Mouse (Mus musculus) heart, embryonic 10.5 days (tissue): Measurements from ENCODE around the gene Bcl2l13. TPM values are rescaled to one million over a fixed set of nuclear protein-coding genes. Genes with fewer than 3 reads are reported as not detected.

Experiments used
- DNase-seq: peaks from one replicate; pipeline ENCODE4 v3.0.0-alpha.2; 2017; ENCODE audit warnings: low spot score
- H3K27ac ChIP-seq: fragments of 300-500 bp; sonication (generic); 2 replicates; pipeline ENCODE4 v1.5.1; 2016; ENCODE audit warnings: mild to moderate bottlenecking
- H3K27me3 ChIP-seq: fragments of 300-500 bp; sonication (generic); 2 replicates; pipeline ENCODE4 v1.6.1; 2016; ENCODE audit warnings: mild to moderate bottlenecking; ENCODE audit not compliant: poor library complexity, insufficient read depth, severe bottlenecking
- H3K36me3 ChIP-seq: fragments of 300-500 bp; sonication (generic); 2 replicates; pipeline ENCODE4 v1.6.1; 2016; ENCODE audit warnings: mild to moderate bottlenecking, moderate library complexity
- H3K4me1 ChIP-seq: fragments of 300-500 bp; sonication (generic); 2 replicates; pipeline ENCODE4 v1.6.1; 2016; ENCODE audit warnings: mild to moderate bottlenecking
- H3K4me3 ChIP-seq: fragments of 300-500 bp; sonication (generic); 2 replicates; pipeline ENCODE4 v1.5.1; 2016; ENCODE audit warnings: mild to moderate bottlenecking, moderate library complexity
- H3K9me3 ChIP-seq: fragments of 300-500 bp; sonication (generic); 2 replicates; pipeline ENCODE4 v1.6.1; 2016; ENCODE audit warnings: mild to moderate bottlenecking, moderate library complexity
- WGBS: fragments of 180-500 bp; shearing (Covaris S2); methylation state at CpG from one replicate; pipeline ENCODE4 v1.1.7; 2016; 5-methylcytosine and 5-hydroxymethylcytosine counted together
- polyA plus RNA-seq: library from polyadenylated mRNA; unstranded; fragments of >200 nt; fragmentation: Nextera tagmentation; extraction: Ambion mirVana; gene quantifications from 2 replicates; pipeline ENCODE4 v1.2.1, GENCODE M21; 2016

The Bcl2l13 gene
- polyA plus RNA-seq, 1 experiment from 2014 or later: 30.9 TPM

DNA sequence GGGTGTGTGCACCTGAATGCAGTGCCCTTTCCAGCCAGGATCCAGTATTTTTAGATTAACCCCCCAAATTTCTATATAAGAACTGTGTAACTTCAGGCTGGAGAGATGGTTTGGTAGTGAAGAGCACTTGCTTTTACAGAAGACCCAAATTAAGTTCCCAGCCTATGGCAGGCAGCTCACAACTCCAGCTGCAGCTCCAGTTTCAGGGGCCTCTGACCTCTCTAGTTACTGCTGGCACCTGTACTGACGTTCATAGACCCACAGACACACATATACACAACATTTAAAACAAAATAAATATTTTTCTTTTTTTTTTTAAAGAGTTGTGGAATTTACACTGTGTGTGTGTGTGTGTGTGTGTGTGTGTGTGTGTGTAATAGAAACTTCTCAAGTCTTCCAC lies 93.4 kb downstream of the Bcl2l13 start:
- Histone ChIP-seq H3K4me3 (no peak overlapping the region), H3K27me3 (no peaks in the 10 kb centered on the region), H3K36me3 (peaks cover 36% of the 10 kb centered on the region), H3K4me1 (peaks cover 9% of the 10 kb centered on the region), H3K27ac (no peak overlapping the region), H3K9me3 (no peaks in the 10 kb centered on the region)
- 71% methylated on average over 1 of the region's 1 CpGs for WGBS
- no peak for DNase-seq

- Histone ChIP-seq H3K4me1 (peaks cover 11% of the 10 kb centered on the region), H3K36me3 (peaks cover 48% of the 10 kb centered on the region), H3K9me3 (no peaks in the 10 kb centered on the region), H3K27me3 (no peaks in the 10 kb centered on the region), H3K4me3 (no peak overlapping the region), H3K27ac (no peak overlapping the region)
- no peak for DNase-seq
- 78% methylated on average over 6 of the region's 6 CpGs for WGBS
Measured at GRCm38 (mm10) chr6:120930450-120931306, 94.7 kb downstream of the Bcl2l13 start.

DNA sequence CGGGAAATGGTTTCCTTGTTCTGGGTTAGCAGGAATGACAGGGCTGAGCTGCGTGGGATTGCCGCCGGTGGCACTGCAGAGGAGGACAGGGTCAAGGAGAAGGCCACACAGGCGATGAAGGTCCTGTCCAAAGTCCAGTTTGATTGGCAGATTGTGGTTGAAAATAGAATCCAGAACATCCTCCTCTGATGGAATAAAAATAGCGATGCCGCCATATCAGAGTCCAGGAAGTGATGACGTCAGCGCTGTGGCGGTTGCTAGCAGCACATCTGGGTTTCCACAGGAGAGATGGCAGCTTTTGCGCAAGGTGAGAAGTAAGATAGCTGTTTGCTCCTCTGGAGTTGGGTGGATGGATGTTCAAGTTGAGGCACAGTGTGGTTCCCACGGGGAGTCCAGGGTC lies 96.6 kb downstream of the Bcl2l13 start:
- Histone ChIP-seq H3K4me1 (peaks cover 15% of the 10 kb centered on the region), H3K9me3 (no peaks in the 10 kb centered on the region), H3K36me3 (peaks cover 55% of the 10 kb centered on the region), H3K4me3 (no peak overlapping the region), H3K27me3 (no peaks in the 10 kb centered on the region), H3K27ac (0 out of 2 replicates have a peak overlapping the region, but pooled peaks have one; percentile 2)
- WGBS: 70% methylated on average over 12 of the region's 12 CpGs
- no peak for DNase-seq

DNA sequence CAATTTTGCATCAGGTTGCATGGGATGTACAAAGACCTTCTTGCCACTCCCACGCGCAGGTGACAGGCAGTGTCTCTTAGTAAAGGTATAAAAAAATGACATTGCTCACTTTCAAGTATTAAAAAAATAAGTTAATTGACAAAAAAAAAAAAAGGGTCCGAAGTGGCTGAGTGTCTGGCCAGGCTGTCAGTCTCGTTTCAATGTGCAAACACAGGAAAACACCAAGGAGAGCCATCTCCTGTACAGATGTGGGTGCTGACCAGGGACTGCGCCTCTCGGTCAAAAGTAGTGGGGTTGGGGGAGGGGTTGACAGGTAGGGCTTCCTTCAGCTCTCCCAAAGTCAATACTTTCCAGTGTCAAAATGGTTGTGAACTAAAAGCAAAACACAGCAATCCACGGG lies 97.7 kb downstream of the Bcl2l13 start:
- Histone ChIP-seq H3K36me3 (peaks cover 55% of the 10 kb centered on the region), H3K4me3 (no peak overlapping the region), H3K27ac (no peak overlapping the region), H3K9me3 (no peaks in the 10 kb centered on the region), H3K4me1 (peaks cover 19% of the 10 kb centered on the region), H3K27me3 (no peaks in the 10 kb centered on the region)
- no peak for DNase-seq
- WGBS: 88% methylated on average over 7 of the region's 7 CpGs

GRCm38 (mm10) chr6:120934176-120934575 lies 98.2 kb downstream of the Bcl2l13 start:
- no peak overlapping the region for H3K4me3 ChIP-seq
- no peaks in the 10 kb centered on the region for H3K9me3 ChIP-seq
- H3K27ac ChIP-seq: no peak overlapping the region
- no peaks in the 10 kb centered on the region for H3K27me3 ChIP-seq
- 66% methylated on average over 4 of the region's 4 CpGs for WGBS
- DNase-seq: no peak
- H3K36me3 ChIP-seq: peaks cover 55% of the 10 kb centered on the region
- peaks cover 19% of the 10 kb centered on the region for H3K4me1 ChIP-seq

- Histone ChIP-seq H3K27me3 (no peaks in the 10 kb centered on the region), H3K36me3 (peaks cover 46% of the 10 kb centered on the region), H3K4me3 (no peak overlapping the region), H3K27ac (no peak overlapping the region), H3K4me1 (peaks cover 19% of the 10 kb centered on the region), H3K9me3 (no peaks in the 10 kb centered on the region)
- 73% methylated on average over 16 of the region's 16 CpGs for WGBS
- DNase-seq: no peak
Measured at GRCm38 (mm10) chr6:120937104-120937617, 101.1 kb downstream of the Bcl2l13 start.

- no peak overlapping the region for H3K4me3 ChIP-seq
- H3K36me3 ChIP-seq: peaks cover 37% of the 10 kb centered on the region
- no peak overlapping the region for H3K27ac ChIP-seq
- H3K27me3 ChIP-seq: no peaks in the 10 kb centered on the region
- no peak for DNase-seq
- H3K4me1 ChIP-seq: peaks cover 11% of the 10 kb centered on the region
- WGBS: 79% methylated on average over 11 of the region's 11 CpGs
- no peaks in the 10 kb centered on the region for H3K9me3 ChIP-seq
Measured at GRCm38 (mm10) chr6:120937999-120938608, 102.1 kb downstream of the Bcl2l13 start.

GRCm38 (mm10) chr6:120938763-120939450 lies 102.9 kb downstream of the Bcl2l13 start:
- Histone ChIP-seq H3K9me3 (no peaks in the 10 kb centered on the region), H3K27ac (no peak overlapping the region)

GRCm38 (mm10) chr6:120939783-120940182 lies 103.8 kb downstream of the Bcl2l13 start:
- WGBS: 78% methylated on average over 3 of the region's 3 CpGs

More at GRCm38 (mm10) chr6:120938763-120939450, 102.9 kb downstream of the Bcl2l13 start:
- H3K36me3 ChIP-seq: peaks cover 30% of the 10 kb centered on the region
- no peak overlapping the region for H3K4me3 ChIP-seq
- no peak for DNase-seq
- H3K4me1 ChIP-seq: peaks cover 11% of the 10 kb centered on the region
- H3K27me3 ChIP-seq: no peaks in the 10 kb centered on the region
- WGBS: 87% methylated on average over 12 of the region's 12 CpGs

GRCm38 (mm10) chr6:120940446-120941083 lies 104.6 kb downstream of the Bcl2l13 start:
- Histone ChIP-seq H3K4me3 (no peak overlapping the region), H3K27ac (no peak overlapping the region), H3K27me3 (no peaks in the 10 kb centered on the region), H3K9me3 (no peaks in the 10 kb centered on the region), H3K36me3 (peaks cover 23% of the 10 kb centered on the region; the same call in 1 of the 2 replicates), H3K4me1 (peaks cover 10% of the 10 kb centered on the region)
- WGBS: 85% methylated on average over 7 of the region's 7 CpGs
- no peak for DNase-seq

More at GRCm38 (mm10) chr6:120939783-120940182, 103.8 kb downstream of the Bcl2l13 start:
- H3K9me3 ChIP-seq: no peaks in the 10 kb centered on the region
- H3K36me3 ChIP-seq: peaks cover 25% of the 10 kb centered on the region
- no peak for DNase-seq
- peaks cover 11% of the 10 kb centered on the region for H3K4me1 ChIP-seq
- H3K27me3 ChIP-seq: no peaks in the 10 kb centered on the region
- H3K4me3 ChIP-seq: no peak overlapping the region
- no peak overlapping the region for H3K27ac ChIP-seq

GRCm38 (mm10) chr6:120941084-120941481 lies 105.1 kb downstream of the Bcl2l13 start:
- Histone ChIP-seq H3K27ac (no peak overlapping the region), H3K36me3 (peaks cover 27% of the 10 kb centered on the region), H3K9me3 (no peaks in the 10 kb centered on the region), H3K27me3 (no peaks in the 10 kb centered on the region), H3K4me1 (peaks cover 4% of the 10 kb centered on the region; the same call in 1 of the 2 replicates), H3K4me3 (no peak overlapping the region)
- DNase-seq: no peak
- WGBS: 89% methylated on average over 7 of the region's 7 CpGs

DNA sequence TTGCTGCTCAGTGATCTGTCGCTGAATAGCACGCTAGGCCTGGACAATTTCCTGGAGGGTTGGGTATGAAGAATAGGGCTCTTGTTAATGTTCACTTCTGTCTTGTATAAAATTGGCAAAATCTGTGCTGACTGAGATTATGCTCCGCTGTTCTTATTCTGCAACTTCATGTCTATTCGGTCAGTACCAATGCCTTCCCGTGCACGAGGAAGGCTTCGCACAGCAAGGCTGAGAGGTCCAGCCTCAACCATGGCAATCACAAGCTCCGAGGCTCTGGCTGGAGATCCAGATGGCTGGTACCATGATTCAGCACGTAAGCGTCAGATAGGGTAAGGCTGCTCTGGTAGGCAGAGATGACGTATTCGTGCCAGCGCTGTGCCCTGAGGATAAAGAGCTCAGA lies 105.6 kb downstream of the Bcl2l13 start:
- Histone ChIP-seq H3K27ac (no peak overlapping the region), H3K27me3 (no peaks in the 10 kb centered on the region), H3K4me3 (no peak overlapping the region), H3K4me1 (peaks cover 4% of the 10 kb centered on the region; the same call in 1 of the 2 replicates), H3K9me3 (no peaks in the 10 kb centered on the region), H3K36me3 (peaks cover 29% of the 10 kb centered on the region)
- no peak for DNase-seq
- WGBS: 95% methylated on average over 13 of the region's 13 CpGs
